Mouse (Mus musculus) urinary bladder, postnatal 4 days (tissue): ENCODE measurements around the gene Tunar.

ENCODE experiments used
- DNase-seq, 2 experiments: peaks; one replicate each; pipeline ENCODE4 v3.0.0; 2021 to 2022; ENCODE audit warnings: low spot score in 2 of 2

Gene Tunar

DNA sequence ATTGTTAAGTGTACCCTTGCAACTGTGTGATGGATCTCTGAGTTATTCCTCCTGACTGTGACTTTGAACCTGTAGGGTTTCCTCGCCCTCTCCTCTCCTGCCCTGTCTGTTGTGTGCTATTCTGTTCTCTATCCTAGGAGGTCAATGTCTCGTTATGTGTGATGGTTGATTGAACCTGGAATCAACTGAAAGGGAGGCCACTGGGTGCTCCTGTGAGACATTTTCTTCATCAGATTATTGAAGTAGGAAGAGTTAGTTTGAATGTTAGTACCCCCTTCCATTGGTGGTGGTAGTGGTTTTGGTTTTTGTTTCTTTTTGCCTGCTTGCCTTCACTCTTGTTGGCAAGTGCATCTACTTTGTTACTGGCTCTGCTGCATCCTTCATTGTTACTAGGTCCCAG lies at the start of gene Tunar:
Gene Tunar, plus strand, starts transcription at position 301 of the 400 bp plus-strand sequence.
- no peak for DNase-seq

DNA sequence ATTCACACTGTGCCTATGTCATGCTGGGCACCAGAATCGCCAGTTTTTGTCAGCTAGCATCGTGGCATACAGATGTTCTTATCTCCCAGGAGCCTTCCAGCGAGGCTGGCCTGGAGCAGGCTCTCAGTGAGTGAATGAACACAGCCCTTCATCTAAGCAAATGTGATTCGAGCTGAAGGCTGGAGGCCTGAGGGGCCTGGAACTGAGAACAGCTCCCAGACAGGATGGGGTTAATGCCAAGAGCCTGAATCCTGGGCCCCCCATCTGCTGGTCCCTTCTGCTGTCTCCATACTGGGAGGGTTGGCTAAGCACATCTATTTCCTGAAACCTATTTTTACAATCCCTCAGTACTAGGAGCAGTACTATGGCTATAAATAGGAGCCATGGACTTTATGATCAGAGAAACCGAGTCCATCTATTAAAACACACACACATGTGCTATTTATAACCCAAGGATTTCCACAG lies 21.1 kb upstream of the Tunar start:
- no peak for DNase-seq

DNA sequence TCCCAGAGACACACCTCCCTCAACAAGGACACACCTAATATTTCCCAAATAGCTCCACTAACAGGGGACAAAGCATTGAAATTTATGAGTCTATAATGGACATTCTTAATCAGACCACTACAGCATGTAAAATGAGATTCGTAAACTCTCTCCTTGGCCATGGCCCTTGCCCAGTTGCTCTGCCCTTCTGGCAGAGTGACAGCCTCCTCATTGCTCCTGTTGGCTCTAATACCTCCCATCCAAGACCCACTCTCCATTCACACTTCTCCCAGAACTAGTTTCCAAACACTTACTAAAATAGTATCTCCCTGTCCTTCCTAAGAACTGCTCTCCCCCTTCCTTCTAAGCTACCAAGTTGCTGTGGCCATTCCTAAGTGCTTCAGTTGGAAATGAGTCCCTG lies 19.3 kb upstream of the Tunar start:
- DNase-seq: no peak

DNA sequence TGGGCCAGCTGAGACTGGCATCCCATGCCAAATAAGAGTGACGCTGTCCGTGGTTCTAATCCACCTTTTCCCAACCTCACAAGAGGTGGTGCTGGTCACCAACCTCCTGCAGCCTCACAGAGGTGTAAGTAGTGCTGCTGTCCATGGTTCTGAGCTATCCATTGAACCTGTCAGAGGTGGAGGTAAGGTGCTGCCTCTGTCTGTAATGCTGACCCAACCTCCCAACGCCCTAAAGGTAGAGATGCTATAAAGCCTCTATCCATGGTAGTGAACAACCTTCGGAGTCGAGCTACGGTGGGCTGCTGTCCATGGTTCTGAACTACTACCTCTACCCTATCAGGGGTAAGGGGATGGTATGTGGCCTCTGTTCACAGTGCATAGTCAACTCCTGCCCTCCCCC lies 11.5 kb upstream of the Tunar start:
- DNase-seq: no peak

DNA sequence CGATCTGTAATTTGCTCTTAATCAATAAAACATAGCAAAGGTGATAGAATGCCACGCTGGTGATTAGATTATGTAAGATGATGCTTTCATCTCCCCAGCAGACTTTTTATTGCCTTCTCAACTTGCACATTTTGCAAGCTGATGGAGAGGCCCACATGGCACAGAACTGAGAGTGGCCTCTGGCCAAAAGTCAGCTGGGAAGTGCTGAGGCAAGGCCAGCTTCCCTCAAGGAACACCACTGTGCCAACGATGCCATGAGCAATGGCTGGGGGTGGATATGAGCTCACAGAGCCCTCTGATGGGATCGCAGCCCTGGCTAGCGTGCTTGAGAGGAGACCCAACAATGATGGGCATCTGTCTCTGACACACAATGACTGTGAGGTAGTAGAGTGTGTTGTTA lies 6.6 kb upstream of the Tunar start:
- DNase-seq: no peak

DNA sequence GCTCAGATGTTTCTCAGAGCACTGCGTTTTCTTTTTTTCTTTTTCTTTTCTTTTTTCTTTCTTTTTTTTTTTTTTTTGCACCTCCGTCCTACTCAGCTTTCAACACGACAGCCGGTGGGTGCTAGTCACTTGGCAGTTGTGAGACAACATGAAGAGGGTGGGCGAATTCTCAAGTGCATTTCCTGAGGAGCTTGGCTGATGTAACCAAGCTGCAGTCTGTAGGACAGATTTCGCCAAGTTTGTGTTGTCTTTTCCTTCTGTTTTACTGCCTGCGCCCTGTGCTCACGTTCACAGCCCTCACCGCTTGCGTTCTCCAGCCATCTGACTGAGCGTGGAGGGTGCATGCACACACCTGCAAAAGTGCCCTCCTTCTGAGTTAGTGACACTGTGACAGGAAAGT lies 5.3 kb upstream of the Tunar start:
- DNase-seq: no peak

DNA sequence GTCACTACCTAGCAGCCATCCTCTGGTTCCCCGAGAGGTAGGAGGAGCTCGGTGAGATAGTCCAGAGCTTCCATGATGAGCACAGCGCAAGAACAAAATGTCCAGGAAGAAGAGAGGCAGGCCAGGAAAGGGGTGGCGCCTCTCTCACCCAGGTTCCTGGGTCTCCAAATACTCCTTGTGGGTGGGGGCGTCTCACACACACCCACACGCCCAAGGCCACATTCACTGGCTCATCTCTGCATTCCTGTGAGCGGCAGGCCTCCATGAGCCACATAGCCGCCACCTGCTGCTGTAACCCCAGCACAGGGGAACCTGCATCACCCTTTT lies 2.4 kb downstream of the Tunar start:
- no peak for DNase-seq

DNA sequence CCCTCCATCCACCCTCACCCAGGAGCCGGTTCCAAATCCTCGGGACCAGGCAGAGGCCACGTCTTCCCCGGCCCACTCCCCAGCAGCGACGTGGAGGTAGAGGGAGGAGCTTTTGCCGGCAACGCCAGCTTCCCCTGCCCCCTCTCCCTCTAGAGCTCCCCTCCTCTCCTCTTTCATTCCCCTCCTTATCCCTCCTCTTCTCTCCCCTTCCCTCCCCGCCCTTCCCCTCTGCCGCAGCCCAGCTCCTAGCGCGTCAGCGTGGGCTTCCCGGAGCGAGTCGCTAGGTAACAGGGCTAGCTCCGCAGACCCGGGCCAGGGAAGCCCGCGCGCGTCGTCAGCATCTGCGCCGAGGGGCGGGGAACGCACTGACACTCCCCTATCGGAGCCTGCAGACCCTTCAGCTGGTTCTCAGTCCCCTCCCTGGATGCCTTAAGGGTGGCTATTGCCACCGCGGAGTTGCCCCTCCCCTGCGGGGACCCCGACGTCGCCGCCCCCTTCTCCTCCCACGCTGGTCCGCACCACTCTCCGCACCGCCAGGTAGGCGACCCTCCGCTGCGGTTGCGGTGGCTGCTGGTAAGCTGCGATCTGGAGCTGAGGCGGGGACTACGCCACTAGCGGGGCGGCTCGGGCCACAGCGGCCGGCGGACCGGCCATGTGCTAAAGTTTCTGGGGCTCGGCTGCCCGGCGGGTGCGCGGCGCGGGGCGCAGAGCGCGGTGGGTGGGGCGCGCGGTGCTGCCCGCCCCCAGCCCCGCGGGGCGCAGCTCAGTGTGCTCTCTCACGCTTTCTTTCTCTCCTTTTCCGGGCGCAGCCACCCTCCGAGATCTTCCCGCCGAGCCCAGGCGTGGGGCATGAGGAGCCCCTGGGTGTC lies 3.0 kb downstream of the Tunar start:
- no peak for DNase-seq

DNA sequence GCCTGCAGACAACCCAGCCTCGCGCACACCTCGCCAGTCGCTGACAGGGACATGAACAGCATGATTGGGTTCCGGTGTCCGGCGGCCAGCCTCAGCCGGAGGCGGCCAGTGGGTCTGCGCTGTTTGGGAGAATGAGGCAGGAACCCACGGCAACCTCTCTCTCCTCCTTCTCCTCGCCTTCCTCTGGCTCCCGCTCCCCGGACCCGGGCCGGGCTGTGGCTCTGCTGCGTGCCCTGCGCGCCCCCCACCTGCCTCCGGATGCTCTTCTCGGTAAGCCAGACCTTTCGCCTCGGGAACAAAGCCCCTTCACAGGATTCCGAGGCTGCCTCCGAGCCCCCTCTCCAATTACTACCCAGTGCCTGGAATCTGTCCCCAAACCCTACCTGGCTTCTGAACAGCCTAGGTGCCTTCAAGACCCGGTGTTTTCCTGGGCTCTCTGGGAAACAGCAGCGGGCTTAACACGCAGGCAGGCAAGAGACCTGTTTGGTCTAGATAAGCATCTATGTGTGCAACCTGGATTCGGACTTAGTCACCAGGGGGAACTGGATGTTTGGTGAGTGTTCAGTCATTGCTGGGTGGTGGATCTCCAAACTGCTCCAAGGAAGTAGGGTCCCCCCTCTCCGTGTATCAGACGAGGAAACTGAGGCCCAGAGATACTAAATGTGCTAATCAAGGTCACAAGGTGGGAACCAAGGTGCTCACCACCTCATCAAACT lies 3.8 kb downstream of the Tunar start:
- no peak for DNase-seq

DNA sequence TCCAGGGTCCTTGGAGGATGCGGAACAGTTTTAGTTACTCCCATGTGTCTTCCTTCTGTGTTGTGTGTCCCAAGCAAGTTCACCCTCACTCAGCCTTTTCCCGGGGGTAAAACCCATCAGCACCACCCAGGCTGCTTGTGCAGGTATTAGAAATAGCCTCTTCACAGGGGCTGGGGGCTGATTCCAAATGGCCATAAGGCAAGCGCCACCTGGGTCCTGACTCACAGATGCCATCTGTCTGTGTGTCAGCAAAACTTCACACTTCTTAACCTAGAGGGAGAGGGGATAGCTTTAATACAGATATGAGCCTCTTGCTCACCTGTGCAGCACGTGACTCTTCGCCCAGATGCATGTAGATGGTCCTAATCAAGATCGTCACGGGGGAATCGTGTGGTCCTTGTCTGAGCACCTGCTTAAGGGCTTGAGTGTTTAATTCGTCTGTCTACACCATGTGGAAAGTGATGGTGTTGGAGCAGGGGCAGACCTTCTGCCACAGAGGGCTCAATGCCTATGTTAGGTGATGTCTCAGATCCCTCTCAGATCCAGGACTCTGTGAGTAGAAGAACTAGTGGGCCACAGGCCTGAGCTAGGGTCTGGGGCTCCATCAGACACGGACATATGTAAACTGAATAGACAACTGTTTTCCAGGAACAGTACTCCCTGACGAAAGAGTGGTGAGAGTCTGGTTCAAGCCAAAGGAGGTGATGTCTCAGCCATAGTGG lies 4.7 kb downstream of the Tunar start:
- no peak for DNase-seq

DNA sequence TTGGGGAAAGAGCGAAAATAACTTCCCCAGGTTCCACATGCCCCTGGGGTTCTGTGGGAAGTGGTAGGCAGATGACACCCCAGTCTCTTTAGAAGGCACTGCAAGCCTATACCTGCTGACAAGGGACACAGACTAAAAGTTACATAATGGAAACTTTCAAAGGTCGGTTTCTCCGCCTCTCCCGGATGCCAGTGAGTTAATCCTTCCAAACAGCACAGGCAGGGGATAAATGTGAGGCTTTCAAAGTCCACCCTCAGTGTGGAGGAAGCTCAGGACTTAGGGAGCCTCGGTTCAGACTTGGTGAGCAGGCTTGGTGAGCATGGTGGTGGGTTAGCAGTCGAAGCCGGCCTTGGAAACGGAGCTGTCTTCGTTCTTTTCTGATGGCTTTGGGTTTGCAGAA lies 7.9 kb downstream of the Tunar start:
- DNase-seq: no peak

DNA sequence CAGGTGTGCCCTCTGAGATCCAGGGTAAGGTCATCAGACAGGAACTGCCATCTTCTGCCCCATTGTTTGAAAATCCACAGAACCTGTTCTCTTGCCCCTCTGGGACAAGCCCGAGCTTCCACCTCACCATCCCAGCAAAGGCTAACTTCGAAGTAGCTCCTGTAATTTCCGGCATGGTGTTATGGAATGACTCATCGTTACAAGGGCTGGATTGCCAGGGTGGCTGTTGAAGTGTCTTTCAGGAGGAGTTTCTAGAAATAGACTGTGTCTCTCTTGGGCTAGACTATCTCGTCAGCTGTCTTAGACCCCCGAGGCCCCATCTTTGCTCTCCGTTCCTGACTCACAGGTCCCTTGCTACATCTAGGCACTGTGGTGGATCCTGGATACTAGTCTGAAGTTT lies 10.8 kb downstream of the Tunar start:
- DNase-seq: no peak

DNA sequence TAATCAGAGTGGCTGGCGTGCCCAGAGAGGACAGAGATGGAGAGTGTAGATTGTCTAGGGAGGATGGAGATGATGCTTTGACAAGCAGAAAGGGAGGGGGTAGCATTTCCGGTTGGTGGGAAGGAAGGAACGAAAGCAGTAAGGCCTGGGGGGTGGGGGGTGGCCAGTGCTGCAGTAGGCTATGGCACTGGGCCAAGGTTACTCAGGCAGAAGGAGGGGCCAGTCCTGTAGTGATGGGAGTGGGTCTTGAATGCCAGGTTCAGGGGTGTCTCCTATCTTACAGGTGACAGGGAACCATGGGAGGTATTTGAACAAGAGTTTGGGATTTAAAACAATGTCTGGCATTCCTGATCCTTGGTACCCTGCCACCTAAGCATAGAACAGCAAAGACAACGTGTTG lies 13.2 kb downstream of the Tunar start:
- DNase-seq: no peak

DNA sequence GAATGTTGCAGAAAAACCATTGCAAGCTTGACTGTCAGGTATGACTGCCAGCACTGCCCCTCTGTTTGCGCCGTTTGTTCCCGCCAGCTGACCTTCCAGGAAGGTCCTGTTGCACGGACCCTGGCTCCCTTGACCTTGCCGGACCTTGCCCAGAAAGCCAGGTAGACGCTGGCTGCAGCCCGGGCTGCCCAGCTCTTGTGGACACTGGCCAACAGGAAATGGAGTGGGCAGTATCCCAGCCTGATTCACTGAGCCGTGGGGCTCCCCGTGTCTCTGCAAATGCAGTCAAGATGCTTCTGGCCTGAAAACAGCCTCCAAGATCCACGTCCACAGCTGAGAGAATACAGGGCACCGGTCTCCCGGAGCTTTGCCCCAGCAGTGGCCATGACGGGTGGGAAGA lies 13.6 kb downstream of the Tunar start:
- DNase-seq: no peak

DNA sequence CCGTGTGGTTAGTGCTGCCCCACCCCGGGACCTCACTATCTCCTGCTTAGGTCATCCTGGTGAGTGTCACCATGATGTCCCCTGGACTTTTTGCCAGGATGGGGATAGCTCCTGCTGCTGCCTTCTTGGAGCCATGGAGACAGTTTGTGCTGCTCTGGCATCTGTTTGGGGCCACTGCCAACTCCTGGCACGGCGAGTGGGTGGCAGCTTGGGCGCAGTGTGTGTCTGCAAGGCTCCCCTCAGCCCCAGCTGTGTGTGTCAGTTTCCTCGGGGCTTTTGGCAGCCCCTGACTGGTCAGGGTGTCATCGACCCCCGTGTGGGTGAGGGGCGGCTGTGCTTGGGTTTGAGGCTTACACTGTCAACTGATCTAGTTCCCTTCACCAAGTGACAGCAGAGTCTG lies 20.6 kb downstream of the Tunar start:
- no peak for DNase-seq

DNA sequence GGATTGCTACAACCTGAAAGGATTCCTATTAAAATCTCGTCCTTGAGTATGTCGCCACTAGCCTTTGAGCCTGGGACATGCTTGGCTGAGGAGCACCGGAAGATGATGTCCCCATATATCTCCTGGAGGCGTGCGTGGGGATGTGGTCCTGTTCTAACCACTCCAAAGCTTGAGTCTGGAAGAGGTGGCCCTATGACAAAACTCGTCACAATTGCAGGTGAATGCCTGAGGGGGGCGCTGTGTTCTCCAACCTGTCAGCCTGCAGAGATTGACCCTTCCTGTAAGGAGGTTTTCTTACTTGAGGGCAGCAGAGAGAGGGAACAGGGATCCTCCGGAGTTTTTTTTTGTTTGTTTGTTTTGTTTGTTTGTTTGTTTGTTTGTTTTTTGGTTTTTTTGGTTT lies 21.1 kb downstream of the Tunar start:
- no peak for DNase-seq

DNA sequence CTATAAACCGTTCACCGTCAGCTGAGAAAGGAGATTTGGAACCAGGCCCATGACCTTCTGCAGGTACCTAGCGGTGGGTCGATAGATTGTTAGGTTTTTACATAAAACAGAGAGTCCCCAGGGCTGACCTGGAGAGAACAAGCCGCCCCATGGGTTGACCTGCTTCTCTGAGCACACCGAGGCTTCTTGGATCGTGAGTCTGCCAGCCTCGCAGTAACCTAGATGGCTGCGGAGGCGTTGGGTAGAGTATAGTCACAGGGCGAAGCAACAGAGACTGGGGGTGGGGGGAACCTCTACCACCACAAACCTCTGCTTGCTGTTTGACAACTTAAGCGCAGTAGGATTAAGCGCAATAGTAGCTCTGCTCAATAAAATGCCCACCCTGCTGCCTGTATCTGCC lies 23.1 kb downstream of the Tunar start:
- no peak for DNase-seq

DNA sequence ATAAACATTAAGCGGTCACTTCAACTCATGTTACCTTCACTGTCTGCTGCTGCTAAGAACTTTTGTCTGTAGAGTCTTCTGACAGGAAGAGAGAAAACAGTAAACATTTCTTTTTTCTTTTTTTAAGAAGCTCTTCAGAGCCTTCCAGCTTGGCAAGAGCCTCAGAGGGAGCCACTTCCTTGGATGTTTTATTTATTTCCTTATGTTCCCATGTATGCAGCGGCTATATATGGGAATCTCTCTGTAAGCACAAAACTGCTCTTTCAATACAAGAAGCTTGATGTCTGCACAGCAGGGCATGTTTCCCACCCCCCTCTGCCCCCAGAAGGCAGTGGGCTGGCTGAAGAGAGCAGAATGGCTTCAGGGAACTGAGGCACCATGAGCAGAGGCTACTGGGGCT lies 30.0 kb downstream of the Tunar start:
- no peak for DNase-seq

DNA sequence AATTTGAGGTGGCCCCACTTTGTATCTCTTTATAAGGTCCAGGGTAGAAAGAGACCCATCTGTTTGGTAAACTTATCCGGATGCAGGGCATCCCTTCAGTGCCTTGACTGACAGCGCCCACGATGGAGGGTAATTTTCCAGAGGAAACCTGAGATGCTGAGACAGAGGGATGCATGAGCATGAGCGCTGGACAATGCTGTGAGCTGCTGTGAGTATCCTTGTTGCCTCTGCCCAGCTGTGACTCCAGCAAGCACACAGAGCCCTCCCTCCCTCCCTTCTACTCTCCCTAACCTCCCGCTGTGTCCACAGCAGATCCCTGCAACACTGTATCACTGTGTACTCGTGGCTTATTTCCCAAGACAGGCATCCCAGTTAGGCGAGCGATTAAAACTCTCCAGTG lies 40.9 kb downstream of the Tunar start:
- no peak for DNase-seq

DNA sequence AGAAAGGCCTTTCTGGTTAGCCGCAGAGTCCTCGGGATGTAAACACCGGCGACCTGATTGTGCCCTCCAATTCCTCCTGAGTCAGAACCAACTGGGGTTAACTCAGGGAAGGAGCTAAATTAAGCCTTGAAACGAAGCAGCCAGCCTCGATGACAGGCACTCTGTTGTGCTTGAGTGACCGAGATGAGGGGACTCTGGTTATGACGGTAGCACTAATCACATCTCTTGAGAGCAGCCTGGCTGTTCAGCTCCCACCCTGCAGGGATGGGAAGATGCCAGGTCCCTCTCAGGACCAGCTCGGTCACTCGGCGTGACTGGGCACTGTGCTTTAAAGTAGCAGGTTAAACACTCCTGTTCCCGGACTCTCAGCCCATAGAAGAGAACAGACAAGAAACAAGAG lies 43.3 kb downstream of the Tunar start:
- DNase-seq: no peak

DNA sequence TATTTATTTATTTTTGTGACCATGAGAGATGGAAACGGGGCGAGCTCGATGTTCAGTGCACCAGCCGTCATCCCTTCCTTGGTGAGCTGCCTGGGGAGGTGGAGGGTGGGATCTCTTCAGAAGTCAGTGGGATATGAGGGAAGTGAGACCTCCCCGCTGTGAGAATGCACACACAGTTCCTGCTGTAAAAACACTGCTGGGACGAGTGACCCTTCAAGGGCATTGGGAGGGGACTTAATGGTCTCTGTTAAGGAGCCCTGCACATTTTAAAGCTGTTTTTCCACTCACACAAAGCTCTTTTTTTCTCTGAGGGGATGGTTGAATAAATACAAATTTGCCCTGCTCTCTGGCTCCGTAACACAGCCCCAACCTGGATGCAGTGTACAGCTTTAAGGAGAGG lies 49.1 kb downstream of the Tunar start:
- DNase-seq: no peak

DNA sequence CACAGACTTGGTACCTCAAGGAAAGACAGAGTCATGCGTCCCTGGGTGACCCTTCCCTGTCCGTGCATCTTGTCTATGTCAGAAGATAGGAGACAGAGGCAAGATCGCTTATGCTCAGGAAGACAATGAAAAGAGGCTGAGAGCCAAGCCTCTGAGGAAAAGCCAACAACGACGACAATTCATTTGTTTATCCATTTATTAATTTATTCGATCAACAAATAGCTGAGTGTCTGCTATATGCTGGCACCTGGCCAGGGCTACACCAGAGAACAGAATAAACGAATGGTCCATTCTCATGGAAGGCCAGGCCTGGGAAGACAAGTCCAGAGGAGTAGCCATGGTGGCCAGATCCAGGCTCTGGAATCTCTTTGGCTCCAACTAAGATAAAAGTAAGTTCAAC lies 61.0 kb downstream of the Tunar start:
- no peak for DNase-seq

DNA sequence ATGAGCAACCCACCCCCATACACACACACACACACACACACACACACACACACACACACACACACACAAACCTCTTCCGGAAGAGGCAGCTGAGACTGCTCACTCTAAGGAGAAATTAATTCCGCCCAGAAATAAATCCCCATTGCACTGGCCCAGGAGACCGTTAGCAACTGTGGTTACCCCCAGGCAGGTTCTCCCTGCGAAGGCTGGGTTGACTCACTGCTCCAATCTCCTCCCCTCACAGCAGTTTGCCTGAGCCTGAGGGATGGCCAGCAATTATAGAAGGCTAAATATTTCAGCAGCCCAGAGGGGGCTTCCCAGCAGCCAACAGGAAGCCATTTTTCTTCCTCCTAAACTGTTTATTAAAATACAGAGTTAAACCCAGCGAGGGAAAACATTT lies 64.5 kb downstream of the Tunar start:
- no peak for DNase-seq
